Mouse (Mus musculus) urinary bladder, adult 2 months (tissue): ENCODE measurements around the gene Zfp40. TPM values are rescaled to one million over a fixed set of nuclear protein-coding genes. Genes with fewer than 3 reads are reported as not detected.
"Not testable (repeated sequence)": the region's sequence is repeated elsewhere in the genome, so short reads cannot be mapped to it uniquely, and the experiment has no call there.

Source experiments
- DNase-seq: peaks from one replicate; pipeline ENCODE4 v3.0.0; 2022; ENCODE audit warnings: low spot score
- polyA plus RNA-seq: library from polyadenylated mRNA; depleted of rRNA; stranded (reverse); fragments of >200 nt; gene quantifications from 2 replicates; pipeline ENCODE4 v1.2.3, GENCODE M21; 2012; rRNA removed

The Zfp40 gene
- polyA plus RNA-seq, result 5.3 and 5.4 TPM in 2 replicates

DNA sequence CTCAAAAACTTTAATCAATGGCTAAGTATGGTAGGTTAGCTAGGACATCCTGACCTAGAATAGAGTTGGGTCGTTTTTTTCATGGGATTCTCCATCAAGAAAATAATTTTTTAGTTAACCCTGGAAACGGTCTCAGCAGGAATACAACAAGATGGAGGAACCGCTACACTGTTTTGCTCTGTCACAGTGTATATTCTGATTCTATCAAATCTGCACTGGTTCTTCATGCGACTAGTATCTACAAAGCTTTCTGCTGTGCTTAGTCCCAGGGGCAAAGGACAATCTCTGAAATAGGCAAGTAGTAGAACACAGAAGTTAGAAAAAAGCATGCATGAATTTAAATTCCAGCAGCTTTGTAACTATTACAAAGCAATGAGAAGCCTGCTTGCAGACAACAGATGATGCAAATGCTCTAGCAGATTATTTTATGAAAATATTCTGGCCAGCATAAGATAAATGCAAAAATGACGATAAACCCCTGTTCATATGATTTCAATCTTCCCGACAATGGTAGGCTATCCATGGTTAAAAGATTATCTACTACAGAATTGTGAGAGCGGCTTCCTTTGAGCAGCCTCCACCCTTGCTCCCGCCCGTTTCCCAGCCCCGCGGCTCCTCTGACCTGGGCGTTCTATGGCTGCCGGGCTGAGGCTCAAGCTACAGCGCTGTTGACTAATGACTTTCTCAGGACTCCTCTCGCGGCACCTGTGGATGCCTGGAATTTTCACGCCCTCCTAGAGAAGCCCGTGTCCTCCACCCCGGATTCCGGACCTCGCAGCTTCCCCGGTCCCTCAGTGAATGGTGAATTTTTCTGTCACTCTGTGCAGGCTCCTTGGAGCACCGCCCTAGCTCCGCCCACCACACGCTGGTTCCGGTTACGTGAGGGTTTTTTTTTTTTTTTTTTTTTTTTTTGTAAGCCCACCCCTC is at the start of gene Zfp40:
Gene Zfp40, minus strand, starts transcription at position 800 of the 927 bp plus-strand sequence.
- DNase-seq, result peak; percentile 69

DNA sequence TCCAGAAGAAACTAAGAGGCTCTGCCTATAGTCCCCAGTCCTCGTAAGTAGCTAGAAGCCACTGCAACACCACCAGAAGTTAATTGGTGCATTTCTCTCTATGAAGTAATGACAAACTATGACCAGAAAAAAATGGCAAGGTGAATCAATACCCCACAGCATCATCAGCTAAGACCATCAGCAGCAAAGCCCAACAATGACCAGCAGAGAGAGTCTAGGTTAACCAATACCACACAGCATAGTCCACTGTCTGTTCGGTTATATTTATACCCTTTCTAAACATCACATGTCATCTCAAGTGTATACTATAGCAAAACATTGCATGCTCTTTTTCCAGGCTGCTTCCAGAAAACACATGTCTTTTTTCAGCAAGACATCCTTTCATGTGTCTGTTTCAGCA is 25.3 kb upstream of the Zfp40 start:
- DNase-seq, result no peak

DNA sequence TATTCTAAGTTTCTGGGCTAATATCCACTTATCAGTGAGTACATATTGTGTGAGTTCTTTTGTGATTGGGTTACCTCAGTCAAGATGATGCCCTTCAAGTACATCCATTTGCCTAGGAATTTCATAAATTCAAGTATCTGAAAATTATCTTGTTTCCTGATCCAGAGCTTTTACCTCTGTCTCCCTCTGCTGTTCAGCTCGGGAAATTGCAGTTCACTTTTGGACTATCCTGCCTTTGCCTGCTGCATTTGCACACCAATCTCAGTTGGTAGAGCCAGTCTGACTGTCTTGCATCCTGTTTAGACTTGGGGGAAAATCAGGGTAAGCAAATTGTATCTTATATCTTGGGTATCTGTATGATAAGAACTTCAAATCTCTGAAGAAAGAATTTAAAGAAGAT is 6.8 kb upstream of the Zfp40 start:
- not testable (repeated sequence) for DNase-seq

DNA sequence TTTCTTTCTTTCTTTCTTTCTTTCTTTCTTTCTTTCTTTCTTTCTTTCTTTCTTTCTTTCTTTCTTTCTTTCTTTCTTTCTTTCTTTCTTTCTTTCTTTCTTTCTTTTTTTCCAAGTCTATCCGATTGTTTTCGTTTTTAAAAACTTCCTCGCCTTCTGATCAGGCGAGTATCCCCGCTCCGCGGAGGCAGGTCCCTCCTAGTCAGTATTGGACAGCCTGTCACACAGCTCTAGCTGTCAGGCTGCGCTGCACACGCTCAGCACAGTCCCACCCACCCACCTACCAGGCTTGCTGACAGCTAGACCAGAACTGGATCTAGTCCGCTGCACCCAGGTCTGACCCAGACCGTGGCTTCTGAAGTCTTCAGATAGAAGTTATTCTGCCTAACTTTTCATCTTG is 389 bp upstream of the Zfp40 start:
- peak; percentile 30 for DNase-seq

DNA sequence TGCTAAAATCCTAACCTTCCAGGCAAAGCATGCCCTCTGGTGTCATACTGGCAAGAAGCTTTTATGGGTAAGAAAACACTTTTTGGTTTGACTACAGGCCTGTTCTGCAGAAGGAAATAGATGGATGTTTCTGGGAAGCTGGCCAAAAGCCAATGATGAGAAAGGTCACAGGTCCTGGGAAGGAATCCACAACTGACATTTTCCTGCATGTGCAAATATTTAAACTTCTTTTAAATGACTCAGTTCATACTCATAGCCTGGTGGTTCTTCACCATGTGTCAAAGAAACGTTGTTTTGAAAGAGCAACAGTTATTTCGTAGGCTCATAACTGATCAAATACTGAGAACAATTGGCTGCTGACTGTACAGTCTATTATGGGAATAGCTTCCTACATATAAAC is 5.4 kb downstream of the Zfp40 start:
- no peak for DNase-seq

Other genes with a start within 250 kb of the Zfp40 start
- gene Vmn2r-ps130, start 132.1 kb downstream of the Zfp40 start, polyA plus RNA-seq, result not detected in 2 replicates
- not detected in 2 replicates for gene Vmn2r114, start 119.3 kb upstream of the Zfp40 start, polyA plus RNA-seq
- not detected in 2 replicates for gene Vmn2r115, start 150.5 kb upstream of the Zfp40 start, polyA plus RNA-seq
- not detected in 2 replicates for gene Vmn2r116, start 191.4 kb upstream of the Zfp40 start, polyA plus RNA-seq